In the genomic region with DNA sequence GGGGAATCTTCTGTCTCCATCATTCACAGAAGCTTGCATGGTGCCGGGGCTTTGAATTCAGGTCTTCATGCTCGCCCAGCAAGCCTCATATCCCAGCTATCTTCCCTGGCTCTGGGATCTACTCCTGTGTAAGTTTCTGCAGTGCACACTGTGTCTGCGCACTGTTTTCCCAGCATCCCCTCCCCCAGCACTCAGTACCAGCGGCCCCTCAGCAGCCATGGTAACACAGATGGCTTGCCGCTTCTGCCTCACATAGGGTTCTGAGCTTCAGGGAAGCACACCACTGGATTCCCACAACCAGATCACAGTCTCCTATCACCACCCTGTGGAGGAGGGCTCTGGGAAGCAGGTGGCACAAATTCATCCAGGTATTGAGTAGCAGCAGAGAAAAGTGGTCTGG, we compare ENCODE assay signal across 20 mouse cellular contexts.
DNase-seq lines count a peak whose midpoint lies in the region; ATAC-seq and TF ChIP-seq lines count a peak whose summit lies in the region.
"Had no signal": no experiment of that assay in that cellular context is flagged by ENCODE, and none has a peak within 500 bp of the region (broad histone marks: within the 10 kb centered on the region; RNA-seq: fewer than 3 reads in every experiment).

No protein-coding gene starts in this region.

- TF ChIP-seq CTCF in forebrain, postnatal 0 days (IDR thresholded peaks at IDR 0.05; ENCODE audit: low read depth) = no peak

- no peak overlapping the region for H3K4me3 ChIP-seq in forebrain, postnatal 0 days (ENCODE audit: low read depth, low read length)
- H3K4me3 ChIP-seq in forebrain, embryonic 12.5 days (replicated peaks) = no peak overlapping the region
- no peak overlapping the region for H3K4me3 ChIP-seq in neural tube, embryonic 11.5 days (ENCODE audit: low read depth, low read length)
- H3K4me3 ChIP-seq in hindbrain, embryonic 12.5 days = no peak overlapping the region
- no peak overlapping the region for H3K4me3 ChIP-seq in neural tube, embryonic 14.5 days (ENCODE audit: low read depth, low read length)
- H3K4me3 ChIP-seq: embryonic facial prominence, embryonic 15.5 days; limb, embryonic 15.5 days; stomach, embryonic 15.5 days had no signal

- no peak overlapping the region for H3K27ac ChIP-seq in forebrain, postnatal 0 days (ENCODE audit: low read depth, low read length)
- H3K27ac ChIP-seq in forebrain, embryonic 12.5 days = no peak overlapping the region
- no peak overlapping the region for H3K27ac ChIP-seq in neural tube, embryonic 11.5 days (ENCODE audit: low read depth, low read length)
- H3K27ac ChIP-seq in hindbrain, embryonic 12.5 days = no peak overlapping the region
- no peak overlapping the region for H3K27ac ChIP-seq in neural tube, embryonic 14.5 days (ENCODE audit: low read depth, low read length)
- H3K27ac ChIP-seq: embryonic facial prominence, embryonic 15.5 days; kidney, postnatal 0 days; limb, embryonic 15.5 days; stomach, embryonic 15.5 days had no signal

- no peaks in the 10 kb centered on the region for H3K36me3 ChIP-seq in forebrain, postnatal 0 days (ENCODE audit: insufficient read depth)
- H3K36me3 ChIP-seq in forebrain, embryonic 12.5 days (replicated peaks) = no peaks in the 10 kb centered on the region
- no peaks in the 10 kb centered on the region for H3K36me3 ChIP-seq in neural tube, embryonic 11.5 days (ENCODE audit: control insufficient read depth, insufficient read depth, low read length)
- H3K36me3 ChIP-seq in hindbrain, embryonic 12.5 days = no peaks in the 10 kb centered on the region
- H3K36me3 ChIP-seq in neural tube, embryonic 14.5 days (ENCODE audit: control insufficient read depth, insufficient read depth, low read length) = no peaks in the 10 kb centered on the region
- H3K36me3 ChIP-seq: embryonic facial prominence, embryonic 15.5 days; limb, embryonic 15.5 days; stomach, embryonic 15.5 days had no signal

- H3K9me3 ChIP-seq in forebrain, postnatal 0 days (ENCODE audit: low read length) = no peaks in the 10 kb centered on the region
- H3K9me3 ChIP-seq in forebrain, embryonic 12.5 days = no peaks in the 10 kb centered on the region
- no peaks in the 10 kb centered on the region for H3K9me3 ChIP-seq in neural tube, embryonic 11.5 days (ENCODE audit: control insufficient read depth, low read length)
- no peaks in the 10 kb centered on the region for H3K9me3 ChIP-seq in hindbrain, embryonic 12.5 days (replicated peaks)
- no peaks in the 10 kb centered on the region for H3K9me3 ChIP-seq in neural tube, embryonic 14.5 days (ENCODE audit: control insufficient read depth, low read length)
- H3K9me3 ChIP-seq: embryonic facial prominence, embryonic 15.5 days; limb, embryonic 15.5 days; stomach, embryonic 15.5 days had no signal

- no peak overlapping the region for H3K4me2 ChIP-seq in forebrain, postnatal 0 days (ENCODE audit: low read depth)
- no peak overlapping the region for H3K4me2 ChIP-seq in forebrain, embryonic 12.5 days
- no peak overlapping the region for H3K4me2 ChIP-seq in neural tube, embryonic 11.5 days (ENCODE audit: low read depth)
- H3K4me2 ChIP-seq in hindbrain, embryonic 12.5 days (replicated peaks) = no peak overlapping the region
- no peak overlapping the region for H3K4me2 ChIP-seq in neural tube, embryonic 14.5 days (ENCODE audit: low read depth, low read length)
- H3K4me2 ChIP-seq: embryonic facial prominence, embryonic 15.5 days; limb, embryonic 15.5 days; stomach, embryonic 15.5 days had no signal

- no peaks in the 10 kb centered on the region; the same call in 1 of the 2 replicates for H3K4me1 ChIP-seq in forebrain, postnatal 0 days (ENCODE audit: insufficient read depth)
- H3K4me1 ChIP-seq in forebrain, embryonic 12.5 days = peaks cover 7% of the 10 kb centered on the region
- no peaks in the 10 kb centered on the region for H3K4me1 ChIP-seq in neural tube, embryonic 11.5 days (ENCODE audit: control insufficient read depth, insufficient read depth, low read length)
- peaks cover 8% of the 10 kb centered on the region; the same call in 1 of the 2 replicates for H3K4me1 ChIP-seq in hindbrain, embryonic 12.5 days
- H3K4me1 ChIP-seq in neural tube, embryonic 14.5 days (ENCODE audit: control insufficient read depth, insufficient read depth, low read length) = peaks cover 3% of the 10 kb centered on the region; the same call in 1 of the 2 replicates
- H3K4me1 ChIP-seq: embryonic facial prominence, embryonic 15.5 days; limb, embryonic 15.5 days; stomach, embryonic 15.5 days had no signal

- ATAC-seq in forebrain, postnatal 0 days = peak; percentile 93
- ATAC-seq in forebrain, embryonic 12.5 days (ENCODE audit: low FRiP score) = no peak
- no peak for ATAC-seq in neural tube, embryonic 11.5 days (ENCODE audit: insufficient read depth, low FRiP score, low TSS enrichment)
- ATAC-seq in hindbrain, embryonic 12.5 days (ENCODE audit: low FRiP score) = peak; percentile 64; the same call in 1 of the 2 replicates
- ATAC-seq in neural tube, embryonic 14.5 days (ENCODE audit: low read depth) = peak; percentile 31; the same call in 1 of the 2 replicates
- ATAC-seq: activated CD4-positive, CD25-positive, alpha-beta regulatory T cell, adult 4 months; intestine, postnatal 0 days; Patski had no signal

- WGBS in forebrain, postnatal 0 days = 57% methylated on average over 5 of the region's 5 CpGs
- WGBS in forebrain, embryonic 12.5 days = 80% methylated on average over 5 of the region's 5 CpGs
- WGBS in neural tube, embryonic 11.5 days = 64% methylated on average over 5 of the region's 5 CpGs
- 59% methylated on average over 5 of the region's 5 CpGs for WGBS in hindbrain, embryonic 12.5 days
- WGBS in neural tube, embryonic 14.5 days = 41% methylated on average over 5 of the region's 5 CpGs

- no peak overlapping the region for H3K9ac ChIP-seq in forebrain, postnatal 0 days
- no peak overlapping the region for H3K9ac ChIP-seq in forebrain, embryonic 12.5 days
- no peak overlapping the region for H3K9ac ChIP-seq in neural tube, embryonic 11.5 days (ENCODE audit: low read length)
- H3K9ac ChIP-seq in hindbrain, embryonic 12.5 days = no peak overlapping the region
- H3K9ac ChIP-seq in neural tube, embryonic 14.5 days (replicated peaks; ENCODE audit: low read depth, low read length) = no peak overlapping the region
- H3K9ac ChIP-seq: embryonic facial prominence, embryonic 15.5 days; limb, embryonic 15.5 days; stomach, embryonic 15.5 days had no signal

- no peaks in the 10 kb centered on the region for H3K27me3 ChIP-seq in forebrain, postnatal 0 days (ENCODE audit: insufficient read depth, low read length)
- H3K27me3 ChIP-seq in forebrain, embryonic 12.5 days = no peaks in the 10 kb centered on the region
- H3K27me3 ChIP-seq in neural tube, embryonic 11.5 days (ENCODE audit: control insufficient read depth, insufficient read depth, low read length) = no peaks in the 10 kb centered on the region
- H3K27me3 ChIP-seq in hindbrain, embryonic 12.5 days = no peaks in the 10 kb centered on the region
- H3K27me3 ChIP-seq in neural tube, embryonic 14.5 days (ENCODE audit: control insufficient read depth, insufficient read depth, low read length) = no peaks in the 10 kb centered on the region
- H3K27me3 ChIP-seq: embryonic facial prominence, embryonic 15.5 days; limb, embryonic 15.5 days; Patski; stomach, embryonic 15.5 days had no signal

- peak; percentile 59 for DNase-seq in forebrain, postnatal 0 days
- peak; percentile 27 for DNase-seq in neural tube, embryonic 11.5 days (ENCODE audit: low spot score)
- no peak for DNase-seq in neural tube, embryonic 10.5 days (ENCODE audit: extremely low spot score, low spot score)
- no peak for DNase-seq in spleen, postnatal 10 days (ENCODE audit: low spot score in 2 of 2)
- DNase-seq: adrenal gland, postnatal 14 days; B cell, adult 2 months; cerebellum, adult 9-10 months; heart, adult 18-20 months; heart, postnatal 4 days; spleen, adult 18-20 months had no signal

Comparison
In these comparisons a context has a peak if more than half of its experiments do, and no peak if none do; other contexts are left out.
1. ATAC-seq: peak in forebrain, postnatal 0 days (single experiment), hindbrain, embryonic 12.5 days (single experiment) and neural tube, embryonic 14.5 days (single experiment); none in forebrain, embryonic 12.5 days (single experiment) and neural tube, embryonic 11.5 days (single experiment).
2. DNase-seq: peak in forebrain, postnatal 0 days (single experiment) and neural tube, embryonic 11.5 days (single experiment); none in neural tube, embryonic 10.5 days (single experiment) and spleen, postnatal 10 days (0 of 2).